Mouse (Mus musculus) embryo, embryonic 10 days (tissue): Measurements from ENCODE around the gene Zcchc2.
A peak's percentile ranks its signal among the peaks of the same experiment; 100 is the strongest.

ENCODE experiments used
- DNase-seq: peaks from one replicate; pipeline ENCODE4 v3.0.0-alpha.2; 2015; ENCODE audit warnings: low spot score

Zcchc2 gene

GRCm38 (mm10) chr1:106036861-106037599, 46.8 kb downstream of the Zcchc2 start:
- DNase-seq = peak; percentile 71

DNA sequence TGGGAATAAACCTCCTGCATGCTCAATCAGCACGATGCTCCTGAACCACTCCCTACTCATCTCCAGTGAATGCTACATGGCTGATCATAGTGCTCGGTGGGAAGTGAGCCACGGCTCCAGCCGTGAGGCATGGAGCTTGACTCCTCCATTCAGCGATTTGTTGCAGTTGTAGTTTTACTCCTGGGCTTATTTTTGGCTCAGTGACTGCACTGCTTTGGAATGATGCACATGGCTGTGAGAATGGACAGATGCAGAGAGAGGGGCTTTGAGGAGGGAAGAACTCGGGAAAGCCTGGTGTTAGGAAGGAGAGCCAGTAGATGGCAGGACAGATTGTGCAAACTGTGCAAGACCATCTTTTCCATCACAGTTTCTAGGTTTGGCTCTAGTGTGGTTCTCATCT, 49.1 kb downstream of the Zcchc2 start:
- no peak for DNase-seq

DNA sequence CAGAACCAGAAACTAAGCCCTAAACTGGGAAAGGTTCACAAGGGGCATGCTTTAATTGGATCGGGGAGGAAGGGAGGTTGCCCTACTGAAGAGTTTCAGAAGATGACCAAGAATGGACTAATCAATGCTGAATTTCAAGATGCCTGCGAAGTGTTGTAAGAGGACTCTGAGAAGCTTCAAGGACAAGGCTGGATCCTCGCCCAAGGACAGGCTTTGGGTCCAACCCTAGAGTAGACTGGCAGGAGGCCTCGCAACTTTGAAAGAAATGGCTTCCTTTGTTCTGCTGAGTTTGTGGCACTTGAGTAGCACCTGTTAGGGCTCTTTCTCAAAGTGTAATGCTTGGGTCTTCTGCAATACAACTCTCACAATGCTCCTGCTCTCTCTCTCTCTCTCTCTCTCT, 50.1 kb downstream of the Zcchc2 start:
- no peak for DNase-seq

- DNase-seq = no peak
These were observed 52.0 kb downstream of the Zcchc2 start for GRCm38 (mm10) chr1:106042221-106042620.

- DNase-seq = no peak
These were observed 53.0 kb downstream of the Zcchc2 start for GRCm38 (mm10) chr1:106043053-106043820.

- DNase-seq = no peak
These were observed 58.8 kb downstream of the Zcchc2 start for GRCm38 (mm10) chr1:106049036-106049435.

DNA sequence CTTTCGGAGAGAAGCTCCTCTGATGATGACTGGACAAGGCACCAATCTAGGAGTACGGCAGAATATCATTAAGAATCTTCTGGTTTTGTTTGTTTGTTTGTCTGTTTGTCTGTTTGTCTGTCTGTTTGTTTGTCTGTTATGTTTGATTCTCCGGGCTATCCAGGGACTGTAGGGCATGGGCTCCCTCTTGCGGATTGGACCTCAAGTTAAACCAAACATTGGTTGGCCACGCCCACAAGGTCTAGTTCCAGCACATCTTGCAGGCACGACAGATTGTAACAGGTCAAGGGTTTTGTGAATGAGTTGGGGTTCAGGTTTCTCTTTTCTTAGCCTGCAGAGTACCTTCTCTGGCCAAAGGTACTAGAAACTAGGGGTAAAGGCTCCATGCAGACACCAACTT, 64.8 kb downstream of the Zcchc2 start:
- no peak for DNase-seq

- DNase-seq = no peak
These were observed 68.1 kb downstream of the Zcchc2 start for GRCm38 (mm10) chr1:106058355-106058754.

GRCm38 (mm10) chr1:106059516-106060277, 69.5 kb downstream of the Zcchc2 start:
- no peak for DNase-seq

DNA sequence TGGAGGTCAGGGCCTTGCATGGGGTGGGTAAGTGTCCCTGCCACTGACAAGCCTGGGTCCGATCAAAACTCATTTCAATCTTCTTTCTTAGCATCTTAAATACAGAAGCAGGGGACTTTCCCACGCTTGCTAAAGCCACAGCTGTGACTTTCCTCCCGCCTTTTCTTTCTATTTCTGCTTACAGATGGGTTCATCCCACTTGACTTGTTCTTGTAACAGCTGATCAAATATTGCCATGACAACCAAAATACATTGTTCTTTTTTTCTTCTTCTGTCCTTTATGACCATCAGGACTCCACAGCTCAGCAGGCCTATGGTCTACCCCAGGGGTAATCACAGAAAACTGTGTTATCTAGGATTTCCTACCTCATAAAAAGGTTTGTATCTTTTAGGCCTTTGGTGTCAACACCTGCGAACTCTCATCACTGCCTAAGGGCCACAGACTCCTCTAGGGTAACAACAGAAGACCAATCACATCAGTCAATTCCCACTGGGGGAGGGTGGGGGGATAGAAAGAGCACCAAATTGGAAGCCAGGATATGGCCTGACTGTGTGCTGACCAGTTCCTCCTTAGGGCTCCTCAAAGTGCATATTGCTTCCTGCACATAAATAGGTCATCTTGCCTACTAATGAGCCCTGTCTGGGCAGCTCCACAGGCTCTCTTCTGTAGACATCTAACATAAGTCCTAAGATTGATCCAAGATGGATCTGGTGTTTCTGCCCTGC, 71.1 kb downstream of the Zcchc2 start:
- no peak for DNase-seq

- DNase-seq = no peak
These were observed 72.8 kb downstream of the Zcchc2 start for GRCm38 (mm10) chr1:106062891-106063590.

- no peak for DNase-seq
These were observed 73.5 kb downstream of the Zcchc2 start for GRCm38 (mm10) chr1:106063591-106064170.

DNA sequence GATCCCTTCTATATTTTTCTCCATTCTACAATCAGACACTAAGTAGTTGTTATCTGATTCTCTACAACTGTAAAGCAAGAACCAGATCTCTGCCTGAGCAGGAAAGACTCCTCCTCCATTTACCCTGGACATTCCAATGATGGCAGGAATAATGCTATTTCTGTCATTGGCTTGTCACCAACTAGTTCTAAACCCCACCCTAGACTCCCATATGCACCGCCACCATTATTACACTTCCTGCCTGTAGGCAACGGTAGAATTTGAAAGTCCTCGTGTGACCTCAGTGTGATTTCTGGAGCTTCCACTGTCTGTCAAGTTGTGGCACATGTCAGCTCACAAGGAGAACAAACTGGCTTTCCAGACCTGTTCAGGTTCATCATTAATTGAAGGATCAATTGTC, 74.1 kb downstream of the Zcchc2 start:
- DNase-seq = no peak

DNA sequence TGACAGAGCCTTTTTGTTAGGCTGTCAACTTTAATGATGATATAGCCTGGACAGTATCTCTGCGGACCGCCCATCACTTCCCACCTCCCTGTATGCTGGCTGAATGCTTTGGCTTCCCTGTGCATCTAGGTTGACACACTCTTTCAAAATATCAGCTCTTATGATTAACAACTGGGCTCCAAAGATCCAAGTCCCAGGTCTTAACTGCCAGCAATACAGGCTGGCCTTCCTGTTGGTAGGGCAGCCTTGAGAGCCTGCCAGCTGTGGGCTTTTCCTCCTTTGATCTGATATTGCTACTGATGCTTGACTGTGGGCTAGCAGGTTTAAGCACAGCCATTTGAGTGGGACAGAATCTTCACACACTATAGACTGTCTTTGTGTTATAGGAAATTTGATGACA, 74.5 kb downstream of the Zcchc2 start:
- DNase-seq = no peak

DNA sequence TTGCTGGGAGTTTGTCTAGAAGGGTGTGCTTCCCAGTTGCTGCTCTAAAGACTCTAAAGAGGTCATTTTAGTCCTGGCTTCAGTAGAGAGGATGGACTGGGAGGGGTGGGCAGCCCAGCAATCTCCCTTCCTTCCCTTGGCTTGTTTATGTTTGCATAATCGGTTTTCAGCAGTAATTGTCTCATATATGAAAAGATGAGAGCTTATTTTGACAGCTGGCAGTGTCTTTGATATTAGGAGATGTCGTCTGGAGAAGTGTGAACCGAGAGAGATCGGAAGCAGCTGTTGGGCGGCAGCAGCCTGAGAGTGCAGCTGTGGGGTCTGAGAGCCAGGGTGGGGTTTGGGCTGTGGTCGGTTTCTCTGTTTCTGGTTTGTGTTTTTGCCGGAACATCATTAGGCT, 75.5 kb downstream of the Zcchc2 start:
- no peak for DNase-seq

DNA sequence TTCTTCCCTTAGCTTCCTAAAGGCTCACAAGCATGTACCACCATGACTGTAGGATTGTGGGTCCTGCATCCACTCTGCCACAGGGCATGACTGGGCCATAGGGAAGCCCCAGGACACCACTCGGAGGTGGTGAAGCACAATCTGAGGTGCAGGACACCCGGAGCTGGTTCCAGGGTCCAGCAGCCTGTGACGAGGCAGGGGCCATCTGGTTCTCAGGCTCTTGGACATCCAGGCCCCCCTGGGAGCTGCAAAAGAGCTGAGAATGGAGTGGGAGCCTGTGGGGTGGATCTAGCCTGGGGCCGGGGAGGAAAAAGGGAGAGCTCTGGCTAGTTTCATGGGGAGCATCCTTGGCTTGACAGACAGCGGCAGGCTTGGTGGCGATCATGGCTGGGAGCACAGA, 77.1 kb downstream of the Zcchc2 start:
- no peak for DNase-seq

- DNase-seq = no peak
These were observed 79.8 kb downstream of the Zcchc2 start for GRCm38 (mm10) chr1:106069867-106070543.

DNA sequence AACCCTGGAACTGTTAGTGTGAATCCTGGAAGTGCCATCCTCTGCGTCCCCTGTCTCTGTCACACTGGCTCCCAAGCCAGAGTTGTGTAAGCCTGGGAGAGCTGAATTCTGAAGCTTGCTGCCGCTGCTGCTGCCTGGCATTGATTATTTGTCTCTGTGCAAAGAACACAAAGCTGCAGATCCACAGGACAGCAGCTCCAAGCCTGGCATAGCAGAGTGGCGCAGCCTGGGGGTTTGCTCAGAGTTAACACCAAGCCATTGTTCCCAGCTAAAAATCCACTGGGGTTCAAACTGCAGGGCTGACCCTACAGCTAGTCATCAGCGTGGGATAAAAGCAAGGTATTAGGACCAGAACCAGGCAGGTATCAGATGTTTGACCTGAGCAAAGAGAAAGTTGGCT, 80.6 kb downstream of the Zcchc2 start:
- no peak for DNase-seq

- peak; percentile 89 for DNase-seq
These were observed 81.2 kb downstream of the Zcchc2 start for GRCm38 (mm10) chr1:106071237-106072070.

DNA sequence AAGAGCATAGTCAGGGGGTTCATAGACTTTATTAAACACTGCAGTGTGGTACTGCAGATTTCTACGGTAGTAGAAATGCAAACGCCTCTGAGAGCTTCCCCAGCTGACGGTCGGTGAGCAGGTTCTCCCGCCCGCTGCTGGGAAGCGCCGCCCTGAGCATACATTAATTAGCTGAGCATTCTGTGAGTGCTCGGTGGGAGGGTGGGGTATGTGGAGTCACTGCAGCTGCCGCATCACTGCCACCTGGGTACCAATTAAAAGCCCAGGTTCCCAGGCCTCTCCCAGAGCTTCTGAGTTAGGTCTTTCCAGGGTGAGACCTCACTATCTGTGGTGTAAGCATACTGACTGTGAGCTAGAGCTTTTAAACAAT, 81.8 kb downstream of the Zcchc2 start:
- DNase-seq = peak; percentile 69
